Mouse (Mus musculus) bone marrow macrophage, adult 2 months (primary cell): ENCODE data around the gene Gm35315.

Experiments
- CTCF ChIP-seq: IDR thresholded peaks from 2 replicates; pipeline ENCODE4 v1.5.1; 2012; ENCODE audit warnings: low read depth, mild to moderate bottlenecking, low read length, moderate library complexity
- POLR2A ChIP-seq: IDR thresholded peaks from 2 replicates; pipeline ENCODE4 v1.6.1; 2012; ENCODE audit warnings: mild to moderate bottlenecking, low read depth, low read length, borderline replicate concordance

GRCm38 (mm10) chr5:110094847-110095213, 610 bp upstream of the Gm35315 start:
- TF ChIP-seq POLR2A: no peak
- no peak for TF ChIP-seq CTCF
